Mouse (Mus musculus) liver, embryonic 14.5 days (tissue): ENCODE measurements around the gene Olfr685.

Experiments
- CTCF ChIP-seq: IDR thresholded peaks from 2 replicates; pipeline ENCODE4 v1.5.1; 2016; ENCODE audit warnings: antibody characterized with exemption, low read depth, control low read depth
- EP300 ChIP-seq: IDR thresholded peaks from 2 replicates; pipeline ENCODE4 v1.6.1; 2016; ENCODE audit warnings: antibody characterized with exemption, low read depth

DNA sequence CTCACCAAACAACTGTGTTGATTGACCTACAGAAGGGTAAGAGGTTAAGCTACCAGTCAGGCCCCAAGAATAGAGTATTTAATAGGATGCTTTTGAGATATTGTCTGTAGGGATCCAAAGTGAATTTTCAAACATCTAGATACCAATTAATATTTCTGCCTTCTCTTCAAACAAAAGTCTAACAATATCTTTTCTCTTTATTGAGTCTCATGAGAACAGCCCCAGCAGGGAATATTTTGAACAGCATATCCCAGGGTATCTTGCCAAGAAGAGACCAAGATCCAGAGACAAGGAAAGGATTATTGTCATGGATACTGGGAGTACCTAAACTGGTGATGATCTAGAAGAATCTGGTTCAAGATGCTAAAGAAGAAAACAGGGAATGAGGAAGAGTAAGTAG is 21.6 kb upstream of the Olfr685 start, which contains the start of gene Olfr686:
- no peak for TF ChIP-seq CTCF
- TF ChIP-seq EP300 = no peak
